Mouse (Mus musculus) embryonic facial prominence, embryonic 11.5 days (tissue): Measurements from ENCODE around the gene Slc1a7. TPM values are rescaled to one million over a fixed set of nuclear protein-coding genes. Genes with fewer than 3 reads are reported as not detected.

ENCODE experiments used
- ATAC-seq: fragments of 200-750 bp; cut with Nextera tagmentation; replicated peaks from 2 replicates; pipeline ENCODE4 v1.8.0; 2017; ENCODE audit warnings: low read depth; ENCODE audit not compliant: insufficient number of reproducible peaks, low FRiP score, low TSS enrichment
- DNase-seq: peaks from one replicate; pipeline ENCODE4 v3.0.0-alpha.2; 2015; ENCODE audit warnings: low spot score
- H3K27ac ChIP-seq: fragments of 300-500 bp; sonication (generic); replicated peaks from 2 replicates; pipeline ENCODE4 v1.5.1; 2014; ENCODE audit warnings: mild to moderate bottlenecking, low read depth, low read length, control low read depth
- H3K27me3 ChIP-seq: fragments of 300-500 bp; sonication (generic); 2 replicates; pipeline ENCODE4 v1.6.1; 2014; ENCODE audit warnings: mild to moderate bottlenecking, low read length, moderate library complexity, mixed read lengths; ENCODE audit not compliant: control insufficient read depth, insufficient read depth
- H3K36me3 ChIP-seq: fragments of 300-500 bp; sonication (generic); replicated peaks from 2 replicates; pipeline ENCODE4 v1.6.1; 2014; ENCODE audit warnings: low read depth, mild to moderate bottlenecking, low read length, moderate library complexity, mixed read lengths; ENCODE audit not compliant: control insufficient read depth, insufficient read depth
- H3K4me1 ChIP-seq: fragments of 300-500 bp; sonication (generic); 2 replicates; pipeline ENCODE4 v1.6.1; 2014; ENCODE audit warnings: low read length, mixed read lengths; ENCODE audit not compliant: control insufficient read depth, insufficient read depth
- H3K4me2 ChIP-seq: fragments of 300-500 bp; sonication (generic); 2 replicates; pipeline ENCODE4 v1.6.1; 2014; ENCODE audit warnings: low read depth, mild to moderate bottlenecking, control low read depth, low read length, moderate library complexity
- H3K4me3 ChIP-seq: fragments of 300-500 bp; sonication (generic); 2 replicates; pipeline ENCODE4 v1.5.1; 2014; ENCODE audit warnings: low read depth, low read length, control low read depth
- H3K9ac ChIP-seq: fragments of 300-500 bp; sonication (generic); replicated peaks from 2 replicates; pipeline ENCODE4 v1.6.1; 2014; ENCODE audit warnings: mild to moderate bottlenecking, control low read depth, low read length
- H3K9me3 ChIP-seq: fragments of 300-500 bp; sonication (generic); replicated peaks from 2 replicates; pipeline ENCODE4 v1.6.1; 2016; ENCODE audit warnings: mild to moderate bottlenecking, low read length, inconsistent platforms, mixed read lengths; ENCODE audit not compliant: control insufficient read depth
- WGBS: fragments of 180-500 bp; shearing (Covaris S2); extraction: QIAGEN DNeasy Blood & Tissue Kit; methylation state at CpG from one replicate; pipeline ENCODE4 v1.1.7; 2014; 5-methylcytosine and 5-hydroxymethylcytosine counted together
- polyA plus RNA-seq: library from polyadenylated mRNA; unstranded; fragments of >200 nt; fragmentation: Nextera tagmentation; extraction: Ambion mirVana; gene quantifications from 2 replicates; pipeline ENCODE4 v1.2.1, GENCODE M21; 2014

Gene Slc1a7
- 0.11 TPM in 1 of 2 replicates, not detected in the other for polyA plus RNA-seq

DNA sequence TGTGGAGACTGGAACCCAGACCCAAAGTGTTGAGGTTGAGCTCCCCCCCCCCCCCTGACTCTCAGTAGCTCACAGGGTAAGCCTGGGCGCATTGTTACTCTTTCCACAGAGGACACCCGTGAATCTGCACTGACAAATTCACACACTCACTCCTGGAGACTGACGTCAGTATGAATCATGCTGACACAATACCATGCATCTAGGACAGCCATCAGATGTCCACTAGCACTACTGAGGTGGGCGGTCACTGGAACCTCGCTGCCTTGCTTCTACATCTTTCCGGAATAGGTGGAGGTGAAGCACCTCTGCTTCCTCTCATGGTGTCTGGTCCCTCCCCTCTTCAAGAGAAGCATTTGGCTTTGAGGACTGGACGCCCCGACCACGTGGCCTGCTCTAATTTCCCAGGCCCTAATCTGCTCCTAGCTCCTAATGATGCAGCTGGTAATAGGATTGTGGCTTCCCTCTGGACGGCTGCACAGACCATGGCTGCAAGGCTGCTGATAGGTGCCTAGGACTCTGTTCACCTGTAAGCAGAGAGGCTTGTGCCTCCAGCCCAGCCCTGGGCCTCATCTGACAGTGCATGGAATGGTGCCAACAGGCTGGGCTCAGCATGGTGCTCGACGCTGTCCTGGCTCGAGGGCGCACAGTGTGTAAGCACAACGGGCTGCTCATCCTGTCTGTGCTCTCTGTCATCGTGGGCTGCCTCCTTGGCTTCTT is at the start of gene Slc1a7:
TSS of gene Slc1a7 (plus strand) at position 367 of the 717 bp plus-strand sequence.
- Histone ChIP-seq H3K9me3 (no peaks in the 10 kb centered on the region), H3K27me3 (no peaks in the 10 kb centered on the region), H3K4me2 (no peak within 1 kb of the TSS), H3K36me3 (no peaks in the 10 kb centered on the region), H3K9ac (no peak within 1 kb of the TSS), H3K27ac (no peak within 1 kb of the TSS), H3K4me3 (no peak within 1 kb of the TSS), H3K4me1 (no peaks in the 10 kb centered on the region)
- 80% methylated on average over 16 of the region's 16 CpGs for WGBS
- ATAC-seq (no peak), DNase-seq (no peak)

GRCm38 (mm10) chr4:107920336-107920735 is 47.8 kb upstream of the Slc1a7 start:
- no peak for DNase-seq
- no peaks in the 10 kb centered on the region for H3K4me1 ChIP-seq
- no peak overlapping the region for H3K4me2 ChIP-seq
- no peaks in the 10 kb centered on the region for H3K9me3 ChIP-seq
- no peak for ATAC-seq
- 97% methylated on average over 2 of the region's 2 CpGs for WGBS
- no peaks in the 10 kb centered on the region for H3K27me3 ChIP-seq
- H3K27ac ChIP-seq: no peak overlapping the region
- no peak overlapping the region for H3K4me3 ChIP-seq
- H3K9ac ChIP-seq: no peak overlapping the region
- H3K36me3 ChIP-seq: no peaks in the 10 kb centered on the region

DNA sequence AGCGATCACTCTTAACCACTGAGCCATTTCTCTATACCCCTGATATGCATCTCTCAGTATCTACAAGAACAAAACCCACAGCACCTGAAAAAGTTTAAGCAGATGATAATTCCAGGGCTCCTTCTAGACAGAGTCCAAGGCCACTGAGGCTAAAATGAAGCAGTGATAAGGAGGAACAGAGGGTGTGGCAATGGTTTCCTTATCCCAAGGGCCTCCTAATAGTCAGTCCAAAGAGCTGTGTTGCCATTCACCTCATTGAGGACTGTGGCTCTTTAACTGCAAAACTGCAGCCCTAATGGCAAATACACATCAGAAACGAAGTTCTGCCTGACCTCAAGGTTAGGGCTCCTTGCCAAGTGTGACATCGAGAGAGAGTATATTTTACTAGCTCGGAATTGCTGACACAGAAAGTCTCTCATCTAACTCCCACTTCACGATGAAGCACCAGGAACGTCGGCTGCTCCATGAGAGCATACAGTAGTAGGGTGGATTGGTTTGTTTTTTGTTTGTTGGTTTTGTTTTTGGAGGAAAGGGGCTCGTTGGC is 46.9 kb upstream of the Slc1a7 start:
- Histone ChIP-seq H3K36me3 (no peaks in the 10 kb centered on the region), H3K9ac (no peak overlapping the region), H3K27ac (no peak overlapping the region), H3K9me3 (no peaks in the 10 kb centered on the region), H3K4me2 (no peak overlapping the region), H3K4me3 (no peak overlapping the region), H3K27me3 (no peaks in the 10 kb centered on the region), H3K4me1 (no peaks in the 10 kb centered on the region)
- no peak for ATAC-seq
- WGBS: 79% methylated on average over 8 of the region's 8 CpGs
- no peak for DNase-seq

DNA sequence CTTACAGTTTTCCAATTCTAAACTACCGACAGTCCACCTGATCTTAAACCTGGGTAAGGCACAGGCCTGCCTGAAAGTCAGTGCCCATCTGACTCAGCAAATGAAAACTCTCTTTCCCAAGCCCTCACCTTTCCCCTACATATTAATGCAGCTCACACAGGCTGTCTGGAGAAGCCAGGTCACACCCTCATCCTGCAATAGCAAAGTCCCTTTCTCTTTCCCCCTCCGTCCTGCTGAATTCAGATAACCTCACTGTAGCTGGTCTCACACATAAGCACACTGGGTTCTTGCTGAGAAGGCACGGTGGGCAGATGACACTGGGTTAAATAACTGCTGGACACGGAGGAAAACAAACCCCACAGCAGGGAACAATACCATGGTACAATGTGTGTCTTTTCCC is 46.2 kb upstream of the Slc1a7 start:
- Histone ChIP-seq H3K4me3 (no peak overlapping the region), H3K4me2 (no peak overlapping the region)
- DNase-seq: no peak

GRCm38 (mm10) chr4:107923145-107923802 is 44.9 kb upstream of the Slc1a7 start, which contains the start of gene Cpt2:
Gene Cpt2, minus strand, starts transcription at chr4:107923610.
- Histone ChIP-seq H3K9ac (peak within 1 kb of the TSS; percentile 89), H3K27me3 (no peaks in the 10 kb centered on the region), H3K4me2 (peak within 1 kb of the TSS; percentile 87), H3K4me1 (no peaks in the 10 kb centered on the region), H3K4me3 (peak within 1 kb of the TSS; percentile 79), H3K36me3 (no peaks in the 10 kb centered on the region), H3K9me3 (no peaks in the 10 kb centered on the region), H3K27ac (peak within 1 kb of the TSS; percentile 59; the same call in 1 of the 2 replicates)
- WGBS: 2% methylated on average over 35 of the region's 38 CpGs
- DNase-seq (peak; percentile 97), ATAC-seq (peak; percentile 90)

More for the DNA sequence above, 46.2 kb upstream of the Slc1a7 start:
- Histone ChIP-seq H3K36me3 (no peaks in the 10 kb centered on the region), H3K27ac (no peak overlapping the region), H3K9me3 (no peaks in the 10 kb centered on the region), H3K9ac (no peak overlapping the region), H3K4me1 (no peaks in the 10 kb centered on the region), H3K27me3 (no peaks in the 10 kb centered on the region)
- no peak for ATAC-seq
- WGBS: 64% methylated on average over 4 of the region's 4 CpGs

DNA sequence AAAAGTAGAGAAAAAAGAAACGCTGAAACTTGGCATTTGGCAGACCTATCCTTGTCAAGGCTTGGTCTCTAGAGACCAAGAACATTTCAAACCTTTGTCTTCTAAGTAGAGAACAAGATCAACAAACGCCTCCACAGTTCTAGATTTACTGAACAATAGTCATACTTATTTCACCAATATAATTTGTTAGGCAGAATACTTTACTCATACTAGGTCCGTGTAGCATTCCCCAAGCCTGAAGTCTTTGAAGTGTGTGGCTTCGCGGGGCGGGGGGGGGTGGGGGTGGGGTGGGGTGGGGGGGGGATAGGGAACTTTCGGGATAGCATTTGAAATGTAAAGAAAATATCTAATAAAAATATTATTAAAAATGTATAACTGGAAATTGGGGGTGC is 44.3 kb upstream of the Slc1a7 start:
- H3K4me2 ChIP-seq: peak overlapping the region; percentile 87
- ATAC-seq: peak; percentile 58
- H3K4me3 ChIP-seq: peak overlapping the region; percentile 79
- no peak overlapping the region for H3K27ac ChIP-seq
- DNase-seq: no peak
- H3K4me1 ChIP-seq: no peaks in the 10 kb centered on the region
- H3K9me3 ChIP-seq: no peaks in the 10 kb centered on the region
- H3K36me3 ChIP-seq: no peaks in the 10 kb centered on the region
- no peaks in the 10 kb centered on the region for H3K27me3 ChIP-seq
- H3K9ac ChIP-seq: peak overlapping the region; percentile 89; the same call in 1 of the 2 replicates
- WGBS: 45% methylated on average over 7 of the region's 7 CpGs

- Histone ChIP-seq H3K27ac (no peak overlapping the region), H3K4me3 (no peak overlapping the region), H3K9ac (no peak overlapping the region), H3K4me2 (no peak overlapping the region), H3K36me3 (no peaks in the 10 kb centered on the region), H3K4me1 (no peaks in the 10 kb centered on the region), H3K27me3 (no peaks in the 10 kb centered on the region), H3K9me3 (no peaks in the 10 kb centered on the region)
- no peak for ATAC-seq
- 76% methylated on average over 2 of the region's 2 CpGs for WGBS
- DNase-seq: no peak
Observed at GRCm38 (mm10) chr4:107928269-107928668, 39.9 kb upstream of the Slc1a7 start.

- H3K27me3 ChIP-seq: no peaks in the 10 kb centered on the region
- no peak overlapping the region for H3K9ac ChIP-seq
- no peak overlapping the region for H3K4me3 ChIP-seq
- H3K36me3 ChIP-seq: no peaks in the 10 kb centered on the region
- WGBS: 77% methylated on average over 2 of the region's 2 CpGs
- no peaks in the 10 kb centered on the region for H3K4me1 ChIP-seq
- H3K27ac ChIP-seq: no peak overlapping the region
- H3K9me3 ChIP-seq: no peaks in the 10 kb centered on the region
- no peak for DNase-seq
- H3K4me2 ChIP-seq: no peak overlapping the region
- no peak for ATAC-seq
Observed at GRCm38 (mm10) chr4:107928726-107929125, 39.4 kb upstream of the Slc1a7 start.
